Mouse (Mus musculus) testis, adult 2 months (tissue): ENCODE measurements around the gene Mycbp. TPM values are rescaled to one million over a fixed set of nuclear protein-coding genes. Genes with fewer than 3 reads are reported as not detected.

ENCODE experiments used
- H3K27ac ChIP-seq: fragments of 200-500 bp; 2 replicates; pipeline ENCODE4 v1.5.1; 2012; ENCODE audit warnings: low read depth, low read length; ENCODE audit not compliant: control insufficient read depth, insufficient read depth
- H3K27me3 ChIP-seq: fragments of 200-500 bp; 2 replicates; pipeline ENCODE4 v1.6.1; 2012; ENCODE audit warnings: mild to moderate bottlenecking, low read length, moderate library complexity; ENCODE audit not compliant: control insufficient read depth, insufficient read depth
- H3K36me3 ChIP-seq: fragments of 200-500 bp; 2 replicates; pipeline ENCODE4 v1.6.1; 2012; ENCODE audit warnings: mild to moderate bottlenecking, low read length; ENCODE audit not compliant: control insufficient read depth, insufficient read depth
- H3K4me1 ChIP-seq: fragments of 200-500 bp; 2 replicates; pipeline ENCODE4 v1.6.1; 2012; ENCODE audit warnings: low read length; ENCODE audit not compliant: control insufficient read depth, insufficient read depth
- H3K4me3 ChIP-seq: fragments of 200-500 bp; 2 replicates; pipeline ENCODE4 v1.5.1; 2012; ENCODE audit warnings: low read depth, mild to moderate bottlenecking, low read length, moderate library complexity, mixed read lengths; ENCODE audit not compliant: control insufficient read depth
- CTCF ChIP-seq: fragments of 200-500 bp; IDR thresholded peaks from 2 replicates; pipeline ENCODE4 v1.5.1; 2012; ENCODE audit warnings: low read depth, mild to moderate bottlenecking, inconsistent platforms, low read length, moderate library complexity; ENCODE audit not compliant: control insufficient read depth, insufficient read depth, insufficient replicate concordance
- POLR2A ChIP-seq: fragments of 200-500 bp; IDR thresholded peaks from 2 replicates; pipeline ENCODE4 v1.6.1; 2012; ENCODE audit warnings: low read depth, mild to moderate bottlenecking, inconsistent platforms, low read length, moderate library complexity; ENCODE audit not compliant: control insufficient read depth
- polyA plus RNA-seq: library from polyadenylated mRNA; depleted of rRNA; stranded (reverse); fragments of >200 nt; gene quantifications from 2 replicates; pipeline ENCODE4 v1.2.3, GENCODE M21; 2012

Mycbp gene
- polyA plus RNA-seq, 1 experiment, result 49.1 TPM

DNA sequence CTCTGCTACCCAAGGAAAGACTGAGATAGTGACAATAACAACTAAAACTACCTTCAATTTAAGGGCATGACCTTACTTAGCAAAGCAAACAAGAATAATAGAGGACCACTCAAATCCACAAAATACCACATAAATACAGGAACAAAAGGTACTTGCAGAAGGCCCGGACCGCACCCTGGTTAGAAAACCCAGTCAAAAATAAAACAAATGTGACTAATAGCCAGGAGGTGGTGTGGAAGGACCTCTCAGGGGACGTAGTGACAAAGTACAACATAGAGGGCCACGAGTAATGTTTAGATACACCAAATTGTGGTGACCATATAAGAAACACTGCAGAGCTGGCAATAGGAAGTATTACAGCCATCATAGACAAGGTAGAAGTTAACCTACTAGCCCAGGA lies 10.3 kb upstream of the Mycbp start:
- no peak overlapping the region for H3K27ac ChIP-seq
- no peaks in the 10 kb centered on the region for H3K27me3 ChIP-seq
- H3K4me3 ChIP-seq, result peak overlapping the region; percentile 78
- H3K4me1 ChIP-seq, result peaks cover 11% of the 10 kb centered on the region
- no peak for TF ChIP-seq POLR2A
- TF ChIP-seq CTCF, result no peak
- no peaks in the 10 kb centered on the region for H3K36me3 ChIP-seq

DNA sequence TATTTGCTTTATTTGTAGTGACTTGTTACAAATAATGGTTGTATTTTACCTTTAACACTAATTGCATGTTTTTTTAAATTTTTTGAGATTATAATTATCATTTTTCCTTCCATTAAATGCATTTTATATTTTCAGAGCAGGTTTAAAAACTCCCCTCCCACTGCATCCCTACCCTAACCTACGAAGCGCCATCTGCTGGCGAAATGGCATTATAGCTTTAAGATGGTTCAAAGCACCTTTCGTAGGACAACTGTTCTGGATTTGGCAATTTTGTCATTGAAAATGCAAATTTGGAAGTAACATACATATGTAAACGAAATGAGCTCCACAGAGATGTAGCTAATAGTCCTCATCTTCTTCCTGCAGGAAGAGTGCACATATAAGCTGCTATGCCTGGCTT lies 5.9 kb upstream of the Mycbp start:
- Histone ChIP-seq H3K27ac (no peak overlapping the region), H3K4me1 (peaks cover 6% of the 10 kb centered on the region), H3K36me3 (no peaks in the 10 kb centered on the region), H3K4me3 (no peak overlapping the region), H3K27me3 (no peaks in the 10 kb centered on the region)
- no peak for TF ChIP-seq POLR2A
- no peak for TF ChIP-seq CTCF

DNA sequence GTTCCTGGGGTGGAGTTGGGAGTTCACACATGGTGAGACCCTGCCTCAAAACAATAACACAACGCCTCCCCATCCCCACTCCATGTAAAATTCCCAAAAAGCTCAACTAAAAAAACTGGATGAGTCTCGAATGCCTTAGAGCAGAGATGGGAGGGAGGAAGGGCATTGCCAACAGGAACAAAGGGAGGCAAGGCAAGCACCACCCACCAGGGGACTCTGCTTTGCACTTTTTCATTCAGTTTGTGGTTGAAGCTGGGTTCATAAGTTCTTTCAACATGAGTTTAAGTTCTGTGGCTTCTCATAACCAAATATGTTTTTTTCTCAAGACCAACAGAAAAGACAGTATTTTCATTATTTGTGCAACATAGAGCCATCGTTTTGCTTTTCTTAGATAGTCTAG lies 1.2 kb upstream of the Mycbp start:
- Histone ChIP-seq H3K27ac (no peak overlapping the region; the same call in 1 of the 2 replicates), H3K4me1 (no peaks in the 10 kb centered on the region), H3K27me3 (no peaks in the 10 kb centered on the region), H3K4me3 (peak overlapping the region; percentile 53; the same call in 1 of the 2 replicates), H3K36me3 (no peaks in the 10 kb centered on the region)
- TF ChIP-seq CTCF (no peak), POLR2A (no peak)

DNA sequence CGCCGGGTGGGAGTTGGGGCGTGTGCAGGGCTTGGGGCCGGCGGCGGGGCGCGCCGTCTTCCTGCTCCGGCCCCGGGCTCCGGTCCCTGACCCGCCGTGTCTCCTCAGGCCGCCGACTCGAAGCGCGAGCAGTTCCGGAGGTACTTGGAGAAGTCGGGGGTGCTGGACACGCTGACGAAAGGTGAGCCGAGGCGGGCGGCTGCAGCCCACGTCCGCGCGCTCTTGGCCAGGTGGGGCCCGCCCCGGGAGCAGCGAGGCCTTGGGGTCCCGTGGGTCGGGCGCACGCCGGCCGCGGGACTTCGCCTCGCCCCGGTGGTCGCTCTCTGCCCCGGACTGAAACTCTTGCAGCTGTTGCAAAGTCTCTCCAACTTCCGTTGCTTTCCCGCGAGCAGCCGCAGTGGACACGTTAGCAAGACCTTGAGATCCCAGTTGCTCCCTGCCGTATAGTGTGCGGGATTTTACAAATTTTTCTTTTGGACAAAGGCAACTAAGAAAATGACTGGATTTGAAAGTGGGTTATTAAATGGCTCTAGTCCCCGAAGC lies 565 bp downstream of the Mycbp start:
- H3K27me3 ChIP-seq, result no peaks in the 10 kb centered on the region
- no peaks in the 10 kb centered on the region for H3K36me3 ChIP-seq
- no peaks in the 10 kb centered on the region for H3K4me1 ChIP-seq
- TF ChIP-seq POLR2A, result no peak
- TF ChIP-seq CTCF, result no peak
- peak overlapping the region; percentile 94 for H3K4me3 ChIP-seq
- H3K27ac ChIP-seq, result peak overlapping the region; percentile 93

DNA sequence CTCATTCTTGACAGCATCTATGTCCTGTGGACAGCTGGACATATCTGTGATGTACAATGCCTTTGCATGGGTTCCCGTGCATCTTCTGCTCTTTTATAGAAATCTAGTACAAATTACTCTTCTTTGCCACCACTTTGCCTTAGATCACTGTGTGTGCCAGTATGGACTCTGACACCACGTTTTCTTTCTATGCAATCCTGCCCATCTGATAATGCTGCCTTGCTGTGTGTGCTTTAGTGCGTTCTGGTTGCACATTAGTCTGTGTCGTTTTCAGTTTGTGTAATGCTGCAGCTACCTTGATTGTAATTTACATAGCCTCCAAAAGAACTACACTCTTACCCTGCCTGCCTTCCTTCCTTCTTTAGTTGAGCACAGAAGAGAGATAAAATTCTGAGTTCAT lies 6.9 kb downstream of the Mycbp start:
- no peaks in the 10 kb centered on the region; the same call in 1 of the 2 replicates for H3K36me3 ChIP-seq
- no peak overlapping the region for H3K4me3 ChIP-seq
- TF ChIP-seq CTCF (no peak), POLR2A (no peak)
- H3K4me1 ChIP-seq, result peaks cover 2% of the 10 kb centered on the region
- H3K27me3 ChIP-seq, result no peaks in the 10 kb centered on the region
- no peak overlapping the region for H3K27ac ChIP-seq

DNA sequence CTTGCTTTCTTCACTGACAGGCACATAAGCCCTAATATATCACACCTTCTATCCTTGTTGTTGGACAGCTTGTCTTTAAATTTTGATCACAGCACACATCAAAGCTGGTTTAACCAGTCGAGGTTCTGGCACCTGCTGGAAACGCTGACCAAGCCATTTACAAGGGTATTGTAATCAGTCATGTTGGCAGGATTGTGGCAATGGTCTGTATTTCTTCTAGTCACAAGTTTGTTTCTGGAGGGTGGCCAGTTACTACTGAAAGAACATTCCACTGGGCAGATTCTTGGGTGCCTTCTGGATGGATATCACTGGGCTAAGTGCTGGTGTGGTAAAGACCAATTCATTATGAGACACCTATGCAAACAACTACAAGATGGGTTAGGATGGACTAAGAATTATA lies 7.8 kb downstream of the Mycbp start:
- TF ChIP-seq CTCF (no peak), POLR2A (no peak)
- no peaks in the 10 kb centered on the region for H3K27me3 ChIP-seq
- no peaks in the 10 kb centered on the region; the same call in 1 of the 2 replicates for H3K36me3 ChIP-seq
- H3K4me3 ChIP-seq, result no peak overlapping the region
- peaks cover 3% of the 10 kb centered on the region for H3K4me1 ChIP-seq
- H3K27ac ChIP-seq, result no peak overlapping the region

DNA sequence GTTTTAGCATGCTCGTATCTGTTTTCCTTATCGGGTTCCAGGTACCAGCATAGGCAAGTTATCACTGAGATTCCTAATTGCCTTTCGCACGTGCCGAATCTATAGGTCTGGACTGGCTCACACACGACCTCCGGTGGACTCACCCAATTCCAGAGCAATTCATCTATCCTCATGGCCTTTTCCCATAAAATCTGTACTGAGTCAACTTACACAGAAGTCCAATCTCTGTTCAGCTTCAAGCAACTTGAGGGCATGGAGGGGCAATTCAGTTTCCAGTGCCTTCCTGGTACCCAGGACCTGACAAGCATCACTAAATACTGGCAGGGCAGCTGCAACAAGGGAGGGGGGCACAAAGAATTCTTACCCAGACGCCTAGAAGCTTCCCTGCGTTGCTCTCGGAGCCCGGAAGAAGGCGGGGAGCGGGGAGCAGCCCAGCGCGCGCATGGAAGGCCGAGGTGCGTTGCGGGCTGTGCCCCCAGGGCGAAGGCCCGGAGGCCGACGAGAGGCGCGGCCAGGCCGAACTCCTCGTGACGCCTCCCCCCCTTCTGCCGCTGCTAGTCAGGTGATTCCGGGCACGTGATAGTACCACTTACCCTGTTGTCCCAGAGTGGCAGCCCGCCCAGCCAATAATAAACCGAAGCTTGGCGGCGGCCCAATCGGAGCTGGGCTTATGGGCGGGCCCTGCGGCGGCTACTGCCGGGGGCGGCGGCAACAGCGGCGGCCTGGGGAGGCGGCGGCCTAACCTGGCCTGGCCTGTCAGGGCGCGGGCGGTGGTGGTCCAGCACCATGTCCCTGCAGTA lies 12.3 kb downstream of the Mycbp start, which contains the start of gene Rragc:
Rragc (plus strand) TSS at position 699 of the 800 bp plus-strand sequence.
- peak; percentile 82 for TF ChIP-seq POLR2A
- TF ChIP-seq CTCF, result no peak
- Histone ChIP-seq H3K4me1 (peaks cover 6% of the 10 kb centered on the region), H3K4me3 (peak within 1 kb of the TSS; percentile 99), H3K27ac (peak within 1 kb of the TSS; percentile 98), H3K27me3 (no peaks in the 10 kb centered on the region), H3K36me3 (no peaks in the 10 kb centered on the region; the same call in 1 of the 2 replicates)
